Mouse (Mus musculus) liver, embryonic 15.5 days (tissue): ENCODE data around the gene Fpr1. TPM values are rescaled to one million over a fixed set of nuclear protein-coding genes. Genes with fewer than 3 reads are reported as not detected.
A peak's percentile ranks its signal among the peaks of the same experiment; 100 is the strongest.

Source experiments
- ATAC-seq: fragments of 200-750 bp; cut with Nextera tagmentation; 2 replicates; pipeline ENCODE4 v1.8.0; 2017; ENCODE audit warnings: moderate number of reproducible peaks, mild to moderate bottlenecking, moderate library complexity; ENCODE audit not compliant: insufficient read depth
- H3K27ac ChIP-seq: fragments of 300-500 bp; sonication (generic); replicated peaks from 2 replicates; pipeline ENCODE4 v1.5.1; 2015; ENCODE audit warnings: mild to moderate bottlenecking, inconsistent platforms
- H3K27me3 ChIP-seq: fragments of 300-500 bp; sonication (generic); 2 replicates; pipeline ENCODE4 v1.6.1; 2015; ENCODE audit warnings: mild to moderate bottlenecking, inconsistent platforms
- H3K36me3 ChIP-seq: fragments of 300-500 bp; sonication (generic); replicated peaks from 2 replicates; pipeline ENCODE4 v1.6.1; 2015; ENCODE audit warnings: moderate library complexity, mild to moderate bottlenecking, inconsistent platforms
- H3K4me1 ChIP-seq: fragments of 300-500 bp; sonication (generic); replicated peaks from 2 replicates; pipeline ENCODE4 v1.6.1; 2015; ENCODE audit warnings: inconsistent platforms
- H3K4me2 ChIP-seq: fragments of 300-500 bp; sonication (generic); 2 replicates; pipeline ENCODE4 v1.6.1; 2015; ENCODE audit warnings: moderate library complexity, mild to moderate bottlenecking, inconsistent platforms
- H3K4me3 ChIP-seq: fragments of 300-500 bp; sonication (generic); replicated peaks from 2 replicates; pipeline ENCODE4 v1.5.1; 2015; ENCODE audit warnings: mild to moderate bottlenecking, inconsistent platforms
- H3K9ac ChIP-seq: fragments of 300-500 bp; sonication (generic); 2 replicates; pipeline ENCODE4 v1.6.1; 2015; ENCODE audit warnings: moderate library complexity, mild to moderate bottlenecking, inconsistent platforms
- H3K9me3 ChIP-seq: fragments of 300-500 bp; sonication (generic); replicated peaks from 2 replicates; pipeline ENCODE4 v1.6.1; 2016; ENCODE audit warnings: inconsistent platforms
- WGBS: fragments of 180-500 bp; shearing (Covaris S2); methylation state at CpG from one replicate; pipeline ENCODE4 v1.1.7; 2015; ENCODE audit warnings: mixed read lengths; ENCODE audit not compliant: insufficient replicate concordance; 5-methylcytosine and 5-hydroxymethylcytosine counted together
- microRNA counts: library from miRNA; unstranded; fragments of <30 nt; microRNA quantifications from one replicate; lab custom pipeline; 2016
- microRNA-seq: library from miRNA; unstranded; fragments of <30 nt; microRNA quantifications from one replicate; pipeline ENCODE4, GENCODE M21; 2016
- polyA plus RNA-seq: library from polyadenylated mRNA; unstranded; fragments of >200 nt; fragmentation: Nextera tagmentation; extraction: Ambion mirVana; gene quantifications from 2 replicates; pipeline ENCODE4 v1.2.1, GENCODE M21; 2015

Fpr1 gene
- polyA plus RNA-seq, 1 experiment from 2014 or later: 6.3 TPM

DNA sequence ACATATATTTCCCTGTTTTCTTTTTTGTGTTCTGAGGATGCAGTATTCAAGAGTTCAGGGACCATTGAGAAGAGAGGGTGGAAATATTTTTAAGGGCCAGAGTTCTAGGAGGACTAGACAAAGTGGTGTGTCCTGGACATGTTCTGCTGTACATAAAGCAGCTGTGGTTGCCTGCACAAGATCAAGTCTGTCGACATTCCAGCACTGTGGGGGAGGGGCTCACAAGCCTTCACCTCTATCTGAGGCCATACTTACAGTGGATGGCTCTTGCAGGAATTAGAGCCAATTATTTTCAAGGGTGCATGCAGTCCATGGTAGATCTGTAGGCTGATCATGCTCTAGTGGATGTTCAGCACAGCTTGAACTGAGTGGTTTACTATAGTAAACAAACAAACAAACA lies 48.8 kb downstream of the Fpr1 start:
- Histone ChIP-seq H3K9me3 (no peaks in the 10 kb centered on the region), H3K27ac (no peak overlapping the region), H3K4me1 (peaks cover 25% of the 10 kb centered on the region), H3K4me2 (no peak overlapping the region), H3K27me3 (no peaks in the 10 kb centered on the region), H3K4me3 (no peak overlapping the region), H3K9ac (no peak overlapping the region), H3K36me3 (no peaks in the 10 kb centered on the region)
- WGBS: 18% methylated on average over 1 of the region's 1 CpGs
- no peak for ATAC-seq

DNA sequence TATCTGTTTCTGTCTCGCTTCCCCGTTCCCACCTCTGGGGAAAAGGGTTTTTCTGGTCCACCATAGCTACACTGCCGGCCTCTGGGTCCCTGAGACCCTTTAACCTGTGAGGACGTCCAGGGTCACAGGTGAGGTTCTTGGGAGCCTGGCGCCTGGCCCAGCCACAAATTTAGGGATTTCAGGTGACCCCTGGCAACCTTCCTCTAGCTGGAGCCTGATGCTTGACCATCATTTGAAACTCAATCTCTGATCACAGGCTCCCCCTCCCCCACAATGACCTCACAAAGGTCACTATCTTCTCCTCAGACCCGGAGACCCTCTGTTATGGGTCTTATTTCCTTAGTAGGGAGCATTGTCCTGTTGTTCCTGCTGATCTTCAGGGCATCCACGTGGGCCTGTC lies 53.0 kb downstream of the Fpr1 start:
- 51% methylated on average over 7 of the region's 7 CpGs for WGBS
- Histone ChIP-seq H3K4me1 (0 out of 2 replicates have a peak, but pooled peaks cover 8% of the 10 kb centered on the region), H3K36me3 (no peaks in the 10 kb centered on the region), H3K27ac (no peak overlapping the region), H3K27me3 (peaks cover 39% of the 10 kb centered on the region), H3K9me3 (no peaks in the 10 kb centered on the region), H3K4me3 (no peak overlapping the region), H3K4me2 (no peak overlapping the region), H3K9ac (no peak overlapping the region)
- no peak for ATAC-seq

DNA sequence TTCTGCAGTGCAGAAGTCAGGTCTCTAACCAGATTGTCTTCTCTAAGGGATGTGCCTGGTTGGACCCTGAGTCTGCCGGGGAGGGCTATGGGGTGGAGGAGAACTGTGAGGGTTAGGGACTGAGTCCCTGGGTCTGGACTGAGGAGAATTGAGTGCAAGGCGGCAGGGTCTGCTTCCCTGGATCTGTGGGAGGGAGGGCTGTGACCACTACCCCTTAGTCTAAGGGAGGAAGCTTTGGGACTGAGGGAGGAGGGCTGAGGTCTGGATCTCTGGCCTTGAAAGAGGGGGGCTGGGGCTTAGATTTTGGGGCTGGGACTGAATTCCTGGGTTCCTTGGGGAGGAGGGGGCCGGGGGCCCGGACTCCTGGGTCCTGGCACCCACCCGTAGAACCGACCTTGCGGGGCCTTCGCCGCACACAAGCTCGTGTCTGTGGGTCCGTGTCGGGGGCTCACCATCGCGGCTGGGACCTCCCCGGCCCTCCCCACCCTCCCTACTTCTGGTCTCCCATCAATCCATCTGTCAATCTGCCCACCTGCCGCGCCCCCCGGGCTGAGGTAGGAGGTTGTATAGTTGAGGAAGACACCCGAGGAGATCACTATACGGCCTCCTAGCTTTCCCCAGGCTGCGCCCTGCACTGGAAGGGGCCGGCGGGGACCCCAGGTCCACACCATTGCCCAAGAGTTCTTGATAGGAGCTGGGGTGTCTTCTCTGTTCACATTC lies 53.8 kb downstream of the Fpr1 start:
- Histone ChIP-seq H3K4me3 (no peak overlapping the region), H3K27me3 (peaks cover 42% of the 10 kb centered on the region), H3K4me2 (peak overlapping the region; percentile 55; the same call in 1 of the 2 replicates), H3K4me1 (0 out of 2 replicates have a peak, but pooled peaks cover 8% of the 10 kb centered on the region), H3K27ac (no peak overlapping the region), H3K9me3 (no peaks in the 10 kb centered on the region), H3K9ac (no peak overlapping the region), H3K36me3 (no peaks in the 10 kb centered on the region)
- 68% methylated on average over 23 of the region's 23 CpGs for WGBS
- no peak for ATAC-seq

DNA sequence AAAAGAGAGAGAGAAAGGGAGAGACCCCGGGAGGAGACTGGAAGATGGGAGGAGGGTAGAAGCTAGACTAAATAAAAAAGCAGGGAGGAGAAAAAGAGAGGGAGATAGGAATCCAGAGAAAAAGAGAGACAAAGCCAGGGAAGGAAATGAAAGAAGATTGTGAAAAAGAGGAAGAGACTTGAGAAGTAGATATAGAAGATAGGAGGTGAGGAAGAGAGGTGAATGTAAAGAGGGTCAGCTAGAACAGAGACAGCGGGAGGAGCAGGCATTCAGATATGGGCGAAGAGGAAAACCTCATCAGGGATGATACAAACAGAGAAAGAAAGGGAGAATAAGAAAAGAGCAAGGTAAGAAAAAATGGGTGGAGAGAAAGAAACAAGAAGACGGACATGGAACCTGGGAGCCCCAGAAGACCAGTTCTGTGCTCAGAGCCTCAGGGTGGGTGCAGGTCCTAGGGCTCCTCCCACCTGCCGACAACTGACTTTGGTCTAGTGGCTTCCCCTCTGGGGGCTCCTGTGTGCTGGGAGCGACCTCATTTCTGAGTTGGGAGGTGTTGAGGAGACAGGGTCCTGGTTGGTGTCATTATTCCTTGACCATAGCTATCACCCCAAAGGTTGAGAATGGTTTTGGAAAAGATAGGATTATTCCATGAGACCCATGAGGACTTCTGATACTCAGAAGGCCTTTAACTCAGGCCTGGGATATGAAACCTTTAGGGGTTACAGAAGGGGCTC lies 54.5 kb downstream of the Fpr1 start:
- 17% methylated on average over 6 of the region's 6 CpGs for WGBS
- no peaks in the 10 kb centered on the region for H3K9me3 ChIP-seq
- peak overlapping the region; percentile 21; the same call in 1 of the 2 replicates for H3K9ac ChIP-seq
- no peak overlapping the region for H3K27ac ChIP-seq
- 0 out of 2 replicates have a peak, but pooled peaks cover 6% of the 10 kb centered on the region for H3K4me1 ChIP-seq
- H3K36me3 ChIP-seq: no peaks in the 10 kb centered on the region
- peak overlapping the region; percentile 55 for H3K4me2 ChIP-seq
- ATAC-seq: no peak
- H3K4me3 ChIP-seq: peak overlapping the region; percentile 57
- H3K27me3 ChIP-seq: peaks cover 42% of the 10 kb centered on the region

GRCm38 (mm10) chr17:17828191-17828981 lies 55.4 kb downstream of the Fpr1 start:
- Histone ChIP-seq H3K4me1 (0 out of 2 replicates have a peak, but pooled peaks cover 5% of the 10 kb centered on the region), H3K4me3 (peak overlapping the region; percentile 57), H3K27ac (peak overlapping the region; percentile 76), H3K9ac (peak overlapping the region; percentile 21; the same call in 1 of the 2 replicates), H3K27me3 (peaks cover 42% of the 10 kb centered on the region), H3K36me3 (no peaks in the 10 kb centered on the region), H3K4me2 (peak overlapping the region; percentile 55), H3K9me3 (no peaks in the 10 kb centered on the region)
- ATAC-seq: no peak
- WGBS: 6% methylated on average over 13 of the region's 15 CpGs

GRCm38 (mm10) chr17:17827658-17828190 lies 56.0 kb downstream of the Fpr1 start:
- peak; percentile 54 for ATAC-seq
- Histone ChIP-seq H3K9ac (0 out of 2 replicates have a peak overlapping the region, but pooled peaks have one; percentile 18), H3K27me3 (peaks cover 42% of the 10 kb centered on the region), H3K4me2 (peak overlapping the region; percentile 55), H3K4me1 (0 out of 2 replicates have a peak, but pooled peaks cover 5% of the 10 kb centered on the region), H3K9me3 (no peaks in the 10 kb centered on the region), H3K4me3 (peak overlapping the region; percentile 57), H3K27ac (peak overlapping the region; percentile 76), H3K36me3 (no peaks in the 10 kb centered on the region)
- under 1% methylated on average over 13 of the region's 13 CpGs for WGBS

GRCm38 (mm10) chr17:17826751-17827657 lies 56.7 kb downstream of the Fpr1 start, which contains the start of gene Spaca6:
Gene Spaca6, plus strand, starts transcription at chr17:17827158.
- Histone ChIP-seq H3K9me3 (no peaks in the 10 kb centered on the region), H3K4me3 (peak within 1 kb of the TSS; percentile 57), H3K36me3 (no peaks in the 10 kb centered on the region), H3K4me2 (peak within 1 kb of the TSS; percentile 60), H3K9ac (0 out of 2 replicates have a peak within 1 kb of the TSS, but pooled peaks have one; percentile 30), H3K4me1 (0 out of 2 replicates have a peak, but pooled peaks cover 5% of the 10 kb centered on the region), H3K27ac (peak within 1 kb of the TSS; percentile 76), H3K27me3 (peaks cover 42% of the 10 kb centered on the region)
- 1% methylated on average over 42 of the region's 42 CpGs for WGBS
- ATAC-seq: peak; percentile 73

MicroRNAs within 50 kb of the gene (microRNA counts, 519-probe panel; counts per million panel counts)
- microRNA mmu-let-7e (lab: Ali Mortazavi, UCI) (4,451 counts per million, percentile 88 among the panel's probes with 10 or more counts), microRNA mmu-miR-125a-3p (lab: Ali Mortazavi, UCI) (3,107 counts per million, percentile 62 among the panel's probes with 10 or more counts), microRNA mmu-miR-125a-5p (lab: Ali Mortazavi, UCI) (4,492 counts per million, percentile 89 among the panel's probes with 10 or more counts), microRNA mmu-miR-99b (lab: Ali Mortazavi, UCI) (3,828 counts per million, percentile 77 among the panel's probes with 10 or more counts)

Small RNA genes within 50 kb of the gene (microRNA-seq; reads per million reads assigned to microRNA genes)
- not detected for gene Gm25927
- gene Mir125a: 1,604 reads per million, percentile 81 among the genes with 10 or more reads in this experiment
- 8,623 reads per million, percentile 92 among the genes with 10 or more reads in this experiment for gene Mir99b
- not detected for gene Mirlet7e

Other genes starting within 250 kb of the Fpr1 start
- not detected in 2 replicates for gene Vmn2r90, start 180.2 kb downstream of the Fpr1 start, polyA plus RNA-seq
- 4.1 TPM in 2 replicates for gene Spaca6, start 56.8 kb downstream of the Fpr1 start, polyA plus RNA-seq
- 0.03 and 0.05 TPM in 2 replicates for gene Has1, start 28.7 kb downstream of the Fpr1 start, polyA plus RNA-seq
- 3.4 and 3.5 TPM in 2 replicates for gene Fpr2, start 3.9 kb upstream of the Fpr1 start, polyA plus RNA-seq
- not detected in 2 replicates for gene Fpr3, start 3.9 kb upstream of the Fpr1 start, polyA plus RNA-seq
- not detected in 2 replicates for gene Fpr-rs4, start 137.8 kb upstream of the Fpr1 start, polyA plus RNA-seq
- gene Vmn2r124, start 165.5 kb upstream of the Fpr1 start, polyA plus RNA-seq: not detected in 2 replicates
- gene Vmn2r91, start 201.1 kb upstream of the Fpr1 start, polyA plus RNA-seq: not detected in 2 replicates